Mouse (Mus musculus): Measurements from ENCODE around the gene Elmod3.

Gene Elmod3

DNA sequence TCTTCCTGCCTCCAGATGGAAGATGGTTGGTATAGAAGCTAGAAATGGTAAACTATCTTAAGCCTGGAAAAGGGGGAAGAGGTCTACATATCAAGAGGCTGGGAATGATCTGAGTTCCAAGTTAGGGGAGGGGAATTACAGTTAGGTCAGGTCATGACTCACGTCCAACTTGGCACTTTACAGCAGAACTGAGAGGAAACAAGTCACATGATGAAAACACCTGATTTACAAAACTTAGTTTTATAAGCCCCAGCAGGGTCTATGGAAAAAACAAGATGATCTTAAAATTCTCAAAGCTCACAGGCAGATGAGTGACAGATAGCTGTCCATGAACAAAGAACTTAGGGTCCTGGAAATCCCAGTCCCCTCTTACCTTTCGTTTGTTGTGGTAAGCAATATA is 16.9 kb upstream of the Elmod3 start:
- no peak for DNase-seq (ENCODE audit: low read depth, low spot score)

DNA sequence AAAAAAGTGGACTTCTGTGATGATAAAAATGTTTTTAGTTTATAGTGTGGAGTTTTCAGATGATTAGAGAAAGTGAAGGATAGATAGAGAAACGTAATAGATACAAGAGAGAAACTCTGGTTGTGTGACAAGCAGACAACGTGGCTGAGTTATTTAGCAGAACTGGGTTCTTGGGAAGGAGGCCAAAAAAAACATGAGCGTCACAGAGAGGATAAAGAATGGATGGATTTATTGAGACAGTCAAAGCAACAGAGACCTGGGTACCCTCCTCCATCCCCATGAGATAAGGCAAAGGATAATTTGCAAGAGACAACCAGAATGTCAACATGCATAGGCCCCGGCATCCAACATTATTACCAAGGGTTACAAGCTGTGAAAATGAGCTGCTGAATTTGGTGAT is 12.0 kb upstream of the Elmod3 start:
- DNase-seq (ENCODE audit: low read depth, low spot score) = no peak

DNA sequence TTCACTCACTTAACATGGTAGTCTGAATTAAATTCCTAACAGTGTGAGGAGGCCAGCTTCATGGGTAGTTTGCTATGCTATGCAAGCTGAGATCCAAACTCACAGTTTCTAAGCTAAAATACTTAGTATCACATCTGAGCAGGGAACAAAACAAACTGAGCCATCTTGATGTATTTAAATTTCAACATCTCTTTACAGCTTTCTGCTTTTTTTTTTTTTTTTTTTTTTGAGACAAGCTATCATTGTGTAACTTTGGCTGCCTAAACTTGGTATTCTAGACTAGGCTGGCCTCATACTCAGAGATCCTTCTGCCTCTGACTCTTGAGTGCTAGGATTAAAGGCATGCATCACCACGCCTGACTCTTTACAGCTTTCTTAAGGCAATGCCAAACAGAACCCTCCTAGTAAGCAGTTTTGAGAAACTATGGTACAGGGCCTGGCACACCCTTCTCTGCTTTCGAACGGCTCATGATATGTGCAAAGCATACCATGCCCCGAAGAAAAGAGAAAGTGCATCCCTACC is 10.5 kb upstream of the Elmod3 start:
- no peak for DNase-seq (ENCODE audit: low read depth, low spot score)

DNA sequence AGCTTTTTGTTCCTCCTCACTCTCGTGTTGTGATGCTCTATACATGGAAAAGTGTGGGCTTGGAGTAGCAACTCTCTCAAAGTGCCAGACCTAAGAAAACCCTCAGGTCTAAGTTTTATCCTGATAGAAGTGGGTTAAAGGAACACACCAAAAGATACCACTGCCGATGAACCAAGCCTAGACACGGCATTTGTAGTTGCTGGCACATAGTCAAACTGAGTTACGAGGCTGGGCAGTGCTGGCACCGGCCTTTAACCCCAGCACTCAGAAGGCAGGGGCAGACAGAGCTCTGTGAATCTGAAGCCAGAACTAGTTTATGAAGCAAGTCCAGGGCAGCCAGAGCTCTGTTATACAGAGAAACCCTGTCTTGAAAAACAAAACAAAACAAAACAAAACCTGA is 9.5 kb upstream of the Elmod3 start:
- DNase-seq (ENCODE audit: low read depth, low spot score) = no peak

DNA sequence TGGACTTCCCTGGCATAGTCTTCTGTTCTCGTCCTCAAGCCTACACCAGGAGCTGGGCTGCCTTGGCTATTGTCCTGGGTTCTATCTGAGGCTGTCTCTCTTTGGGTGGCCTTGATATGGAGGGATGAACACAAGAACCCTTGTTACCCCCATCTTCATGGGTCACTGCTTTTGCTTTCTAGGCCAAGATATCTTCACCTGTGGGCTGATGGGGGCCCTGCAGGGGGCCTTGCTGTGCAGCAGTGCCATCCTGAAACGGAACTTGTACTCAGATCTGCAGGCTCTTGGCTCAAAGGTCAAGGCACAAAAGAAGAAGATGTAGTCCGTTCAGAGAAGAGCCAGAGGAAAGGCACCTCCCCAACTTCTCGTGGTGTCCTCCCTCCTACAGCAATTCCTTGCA is 8.8 kb upstream of the Elmod3 start:
- DNase-seq (ENCODE audit: low read depth, low spot score) = no peak

DNA sequence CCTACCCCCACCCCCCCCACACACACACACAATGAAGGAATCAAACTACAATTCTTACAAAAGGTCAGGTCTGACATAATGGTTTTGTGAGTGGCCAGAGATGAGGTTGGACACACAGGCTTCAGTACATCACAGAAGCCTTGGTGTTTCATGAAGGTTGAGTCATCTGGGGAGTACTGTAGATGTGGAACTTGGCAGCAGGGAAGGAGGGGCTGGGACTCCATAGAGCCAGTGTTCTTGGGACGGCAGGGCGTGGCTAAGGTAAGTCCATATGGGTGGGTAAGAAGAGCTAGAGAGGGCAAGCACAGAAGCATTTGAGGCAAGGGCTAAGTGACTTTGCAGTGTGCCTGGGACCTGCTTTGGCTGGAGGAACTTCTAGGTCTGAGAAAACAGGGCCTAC is 5.9 kb upstream of the Elmod3 start:
- no peak for DNase-seq (ENCODE audit: low read depth, low spot score)

DNA sequence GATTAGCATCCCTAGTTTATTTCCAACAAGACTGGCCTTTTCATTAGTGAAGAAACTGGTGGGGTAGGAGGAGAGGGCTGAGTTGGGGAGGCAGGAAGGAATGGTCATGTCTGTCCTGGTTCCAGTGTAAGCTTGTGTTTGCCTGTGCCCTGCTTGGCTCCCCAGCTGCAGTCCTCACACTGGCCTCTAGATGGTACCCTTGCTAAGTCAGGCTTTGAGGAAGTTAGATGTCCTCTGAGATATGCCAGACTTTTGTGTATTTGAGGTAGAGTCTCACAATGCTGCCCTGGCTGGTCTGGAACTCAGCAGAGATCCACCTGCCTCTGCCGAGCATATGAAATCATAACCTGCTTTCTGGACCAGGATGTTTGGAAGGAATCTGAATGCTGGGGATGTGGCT is 3.5 kb upstream of the Elmod3 start:
- DNase-seq (ENCODE audit: low read depth, low spot score) = peak; percentile 79

DNA sequence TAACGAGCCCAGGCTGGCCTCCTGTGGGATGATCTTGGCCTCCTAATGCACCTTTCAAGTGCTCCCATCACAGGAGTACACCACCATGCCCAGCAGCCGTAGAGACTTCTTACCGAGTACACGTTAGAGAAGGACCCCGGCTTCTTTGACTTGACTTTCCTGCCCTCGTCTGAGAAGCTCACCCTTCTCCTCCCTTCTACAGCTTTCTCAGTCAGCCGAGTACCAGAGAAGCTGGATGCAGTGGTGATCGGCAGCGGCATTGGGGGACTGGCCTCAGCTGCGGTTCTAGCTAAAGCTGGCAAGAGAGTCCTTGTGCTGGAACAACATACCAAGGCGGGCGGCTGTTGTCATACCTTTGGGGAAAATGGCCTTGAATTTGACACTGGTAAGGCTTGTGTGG is 2.6 kb upstream of the Elmod3 start:
- no peak for DNase-seq (ENCODE audit: low read depth, low spot score)

DNA sequence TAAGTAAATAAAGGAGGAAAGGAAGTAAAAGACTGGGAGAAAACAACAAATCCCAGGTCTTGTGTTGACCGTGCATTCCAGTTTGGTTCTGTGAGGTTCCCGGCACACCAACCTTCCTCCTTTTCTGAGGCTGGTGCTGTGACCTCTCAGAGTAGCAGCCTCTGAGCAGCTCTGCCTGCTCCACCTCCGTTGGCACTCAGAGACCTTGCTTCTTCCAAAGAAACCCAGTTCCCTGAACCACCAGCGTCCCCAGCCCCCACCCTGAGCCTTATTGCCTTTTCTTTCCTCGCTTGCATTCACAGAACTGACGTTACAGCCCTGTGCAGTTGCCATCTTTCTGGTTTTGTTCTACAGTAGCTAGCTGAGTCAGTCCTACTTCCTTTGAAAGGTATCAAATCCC is 2.0 kb upstream of the Elmod3 start:
- DNase-seq (ENCODE audit: low read depth, low spot score) = no peak

DNA sequence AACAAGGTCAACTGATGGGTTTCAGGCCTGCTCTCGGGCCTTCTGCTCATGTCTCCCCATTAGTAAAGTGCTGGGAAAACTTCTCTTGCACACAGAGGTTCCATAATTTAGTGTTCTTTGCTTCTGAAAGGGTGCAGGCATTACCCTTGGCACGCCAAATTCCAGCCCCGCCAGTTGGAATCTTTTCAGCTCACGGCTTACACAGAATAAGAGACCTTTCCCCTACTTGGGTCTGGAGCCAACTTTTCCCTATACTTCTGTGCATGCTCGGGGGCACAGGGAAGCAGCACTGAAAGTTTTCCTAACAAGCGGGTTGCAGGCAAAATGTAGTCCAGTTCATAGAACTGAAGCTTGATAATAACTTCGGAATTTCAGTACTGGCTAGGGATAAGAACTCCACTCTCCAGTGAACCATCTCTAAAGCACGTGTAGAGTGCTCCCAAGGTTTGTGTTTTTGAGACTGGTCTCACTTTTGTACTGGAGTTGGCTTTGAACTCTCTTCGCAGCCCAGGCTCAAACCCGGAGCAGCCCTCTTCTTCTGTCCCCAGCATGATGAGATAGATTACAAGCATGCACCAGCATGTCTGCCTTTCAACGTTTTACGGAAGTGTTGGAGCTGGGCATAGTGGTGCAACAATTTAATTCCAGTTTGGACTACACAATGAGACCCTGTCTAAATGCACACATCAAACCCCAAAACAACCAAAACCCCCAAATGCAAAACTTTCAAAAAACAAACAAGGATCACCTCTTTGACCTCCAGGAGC is 761 bp upstream of the Elmod3 start:
- no peak for DNase-seq (ENCODE audit: low read depth, low spot score)

DNA sequence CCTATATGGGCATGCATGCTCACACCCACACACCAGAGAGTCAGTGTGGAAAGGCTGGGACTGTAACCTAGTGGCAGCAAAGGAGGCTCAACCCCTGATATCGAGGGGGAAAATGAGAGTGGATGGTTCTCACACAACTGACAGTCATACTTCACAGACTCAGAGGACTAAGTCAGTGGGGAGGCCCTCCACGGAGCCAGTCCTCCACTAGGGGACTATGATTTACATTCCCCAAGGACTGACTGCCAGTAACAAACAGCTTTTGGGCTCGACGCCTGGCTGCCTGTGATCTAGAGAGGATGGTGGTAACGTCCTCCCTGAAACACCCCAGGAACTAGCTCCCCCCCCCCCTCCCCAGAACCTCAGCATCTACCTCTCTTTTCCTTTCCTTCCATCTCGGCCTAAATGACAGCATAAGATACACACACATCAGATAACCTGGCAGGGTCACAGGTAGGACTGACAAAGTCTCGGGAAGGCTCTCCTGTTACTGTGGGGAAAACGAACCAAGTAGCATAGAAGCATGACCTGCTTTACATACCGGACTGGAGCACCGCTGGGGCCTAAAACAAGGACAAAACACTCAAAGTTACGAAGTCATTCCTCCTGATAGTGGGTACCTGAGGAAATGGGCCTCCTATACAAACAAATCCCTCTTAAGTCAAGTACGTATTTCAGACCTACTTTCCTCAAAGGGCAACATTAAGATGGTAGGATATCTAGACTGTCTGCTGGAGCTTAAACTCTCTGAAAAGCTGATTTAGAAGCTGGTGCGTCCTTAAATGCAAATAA is 934 bp downstream of the Elmod3 start:
- DNase-seq (ENCODE audit: low read depth, low spot score) = peak; percentile 36

DNA sequence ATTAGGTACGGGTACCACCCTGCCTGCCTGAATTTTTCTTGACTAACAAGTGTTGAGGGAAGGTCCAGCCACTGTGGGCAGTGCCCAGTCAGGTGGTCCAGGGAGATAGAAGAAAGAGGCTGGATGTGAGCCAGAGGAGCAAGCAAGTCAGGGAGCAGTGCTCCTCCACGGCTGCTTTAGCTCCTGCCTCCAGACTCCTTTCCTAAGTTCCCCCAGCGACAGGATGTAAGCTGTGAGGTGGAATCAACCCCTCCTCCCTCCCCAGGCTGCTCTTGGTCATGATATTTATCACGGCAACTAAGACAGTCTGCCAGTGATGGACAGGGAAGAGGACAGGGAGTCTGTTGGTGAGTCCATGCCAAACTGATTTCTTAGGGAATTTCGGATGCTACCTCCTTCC is 4.3 kb downstream of the Elmod3 start:
- DNase-seq (ENCODE audit: low read depth, low spot score) = no peak

DNA sequence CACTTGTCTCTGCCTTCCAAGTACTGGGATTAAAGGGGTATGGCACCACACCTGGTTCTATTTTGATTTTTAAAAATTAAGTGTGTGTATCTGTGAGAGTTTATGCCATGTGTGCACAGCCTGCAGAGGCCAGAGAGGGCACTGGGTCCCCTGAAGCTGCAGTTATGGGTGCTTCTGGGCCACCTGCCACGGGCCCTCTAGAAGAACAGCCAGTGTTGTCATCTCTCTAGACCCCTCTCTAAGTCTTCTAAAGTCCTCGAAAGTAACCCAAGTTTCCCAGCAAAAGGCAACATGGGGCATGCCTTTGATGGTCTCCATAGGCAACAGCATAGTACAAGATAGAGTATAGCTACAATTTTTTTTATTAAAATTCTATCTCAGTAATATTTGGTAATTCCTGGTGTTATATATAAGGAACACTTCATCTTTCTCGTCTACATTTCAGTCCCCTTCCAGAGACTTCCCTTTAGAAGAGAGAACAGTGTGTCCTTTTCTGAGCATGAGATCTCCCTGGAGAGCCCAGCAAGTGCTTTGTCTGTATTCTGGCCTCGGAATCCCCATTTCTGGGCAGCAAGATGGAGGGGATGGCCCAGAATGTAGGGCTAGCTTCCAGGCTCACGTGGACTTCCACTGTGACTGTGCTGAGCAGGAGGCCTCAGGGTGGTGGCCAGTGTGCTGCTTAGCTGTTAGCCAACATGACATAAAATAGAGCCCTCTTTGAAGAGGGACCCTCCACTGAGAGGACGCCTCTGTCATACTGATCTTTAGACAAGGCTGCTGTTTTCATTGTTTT is 5.0 kb downstream of the Elmod3 start:
- DNase-seq (ENCODE audit: low read depth, low spot score) = peak; percentile 10

DNA sequence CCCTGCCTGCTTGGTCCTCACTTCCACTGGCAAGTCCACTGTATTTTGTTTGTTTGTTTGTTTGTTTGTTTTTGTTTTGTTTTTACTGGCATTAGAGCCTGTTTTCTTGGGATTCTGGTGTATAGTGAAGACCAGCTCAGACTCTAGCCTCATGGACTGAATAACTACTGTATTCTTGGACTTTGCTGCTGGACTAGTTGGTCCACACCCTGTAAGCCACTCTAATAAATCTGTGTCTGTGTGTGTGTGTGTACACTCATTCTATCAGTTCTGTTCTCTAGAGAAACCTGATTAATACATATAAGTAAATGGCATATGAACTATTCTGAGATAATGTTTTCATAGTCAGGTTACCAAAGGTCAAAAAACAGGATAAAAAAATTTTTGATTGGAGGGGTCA is 8.1 kb downstream of the Elmod3 start:
- DNase-seq (ENCODE audit: low read depth, low spot score) = no peak

DNA sequence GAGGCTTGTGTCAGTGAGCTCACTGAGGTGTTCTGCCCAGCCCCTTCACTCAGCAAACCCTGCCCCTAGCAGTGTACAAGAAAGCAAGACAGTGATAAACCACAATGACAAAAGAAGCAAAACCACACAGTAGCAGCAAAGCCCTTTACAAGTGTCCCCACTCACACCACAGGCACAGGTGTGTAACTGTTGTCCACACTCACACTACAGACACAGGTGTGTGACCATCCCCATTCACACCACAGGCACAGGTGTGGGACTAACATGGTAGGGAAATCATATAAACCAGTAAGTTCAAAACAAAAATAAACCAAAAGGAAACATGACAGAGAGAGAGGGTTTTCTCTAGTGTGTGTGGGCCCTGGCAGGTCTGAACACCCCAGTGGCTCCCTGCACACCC is 9.9 kb downstream of the Elmod3 start:
- no peak for DNase-seq (ENCODE audit: low read depth, low spot score)

DNA sequence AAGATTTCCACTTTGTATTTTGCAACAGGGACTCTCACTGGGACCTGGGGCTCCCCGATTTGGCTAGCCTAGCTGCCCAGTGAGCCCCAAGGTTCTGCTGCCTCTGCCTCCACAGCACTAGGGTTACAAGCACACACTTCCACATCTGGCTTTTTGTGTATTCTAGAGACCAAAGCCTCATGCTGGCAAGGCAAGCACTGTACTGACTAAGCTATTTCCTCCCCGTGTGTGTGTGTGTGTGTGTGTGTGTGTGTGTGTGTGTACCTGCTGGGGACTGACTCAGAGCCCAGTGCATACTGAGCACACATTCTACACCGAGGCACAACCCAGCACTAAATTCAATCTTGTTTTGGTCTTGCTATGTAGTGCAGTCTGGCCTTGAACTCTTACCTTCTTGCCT is 11.5 kb downstream of the Elmod3 start:
- no peak for DNase-seq (ENCODE audit: low read depth, low spot score)

DNA sequence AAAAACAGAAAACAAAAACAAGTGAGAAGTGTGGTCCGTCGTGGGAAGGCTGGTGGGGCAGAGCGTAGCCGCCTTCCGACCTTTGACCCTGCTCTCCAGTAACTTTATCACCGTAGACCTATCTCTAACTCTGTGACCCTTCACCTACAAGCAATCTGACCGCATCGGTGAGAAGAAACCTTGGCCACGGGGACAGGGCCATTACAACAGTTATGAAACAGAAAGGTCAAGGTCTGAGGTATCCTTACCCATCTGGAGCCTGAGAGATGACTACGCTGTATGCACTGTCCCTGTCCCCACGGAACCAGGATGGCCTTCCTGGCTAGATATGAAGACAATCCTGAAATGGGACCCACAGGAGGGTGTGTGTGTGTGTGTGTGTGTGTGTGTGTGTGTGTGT is 14.1 kb downstream of the Elmod3 start:
- no peak for DNase-seq (ENCODE audit: low read depth, low spot score)

DNA sequence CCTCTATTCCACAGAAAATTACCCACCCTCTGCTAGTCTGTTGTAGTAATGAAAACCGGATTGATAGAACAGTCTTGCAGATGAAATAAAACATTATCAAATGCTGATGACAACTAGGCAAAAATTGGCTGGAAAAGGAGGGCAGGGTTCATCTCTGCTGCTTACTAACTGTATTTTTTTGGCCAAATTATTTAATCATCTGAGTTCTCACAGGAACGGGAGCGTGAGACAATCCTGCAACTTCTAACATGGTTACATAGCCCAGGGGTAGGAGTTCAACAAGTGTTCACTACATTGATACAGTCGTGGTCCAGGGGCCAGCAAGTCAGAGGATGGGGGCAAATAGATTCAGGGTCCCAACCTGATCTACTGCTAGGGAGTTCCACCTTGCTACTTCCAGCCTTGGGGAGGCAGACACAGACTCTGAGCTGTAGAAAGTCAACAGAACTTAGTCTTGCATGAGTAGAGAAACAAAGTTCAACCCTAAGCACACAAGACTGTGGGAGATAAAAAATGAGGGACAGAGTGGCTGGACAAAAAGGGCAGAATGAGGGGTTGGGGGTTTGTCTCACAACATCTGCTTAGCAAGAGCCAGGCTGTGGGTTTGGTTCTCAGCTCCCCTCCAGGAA is 14.9 kb downstream of the Elmod3 start:
- no peak for DNase-seq (ENCODE audit: low read depth, low spot score)

DNA sequence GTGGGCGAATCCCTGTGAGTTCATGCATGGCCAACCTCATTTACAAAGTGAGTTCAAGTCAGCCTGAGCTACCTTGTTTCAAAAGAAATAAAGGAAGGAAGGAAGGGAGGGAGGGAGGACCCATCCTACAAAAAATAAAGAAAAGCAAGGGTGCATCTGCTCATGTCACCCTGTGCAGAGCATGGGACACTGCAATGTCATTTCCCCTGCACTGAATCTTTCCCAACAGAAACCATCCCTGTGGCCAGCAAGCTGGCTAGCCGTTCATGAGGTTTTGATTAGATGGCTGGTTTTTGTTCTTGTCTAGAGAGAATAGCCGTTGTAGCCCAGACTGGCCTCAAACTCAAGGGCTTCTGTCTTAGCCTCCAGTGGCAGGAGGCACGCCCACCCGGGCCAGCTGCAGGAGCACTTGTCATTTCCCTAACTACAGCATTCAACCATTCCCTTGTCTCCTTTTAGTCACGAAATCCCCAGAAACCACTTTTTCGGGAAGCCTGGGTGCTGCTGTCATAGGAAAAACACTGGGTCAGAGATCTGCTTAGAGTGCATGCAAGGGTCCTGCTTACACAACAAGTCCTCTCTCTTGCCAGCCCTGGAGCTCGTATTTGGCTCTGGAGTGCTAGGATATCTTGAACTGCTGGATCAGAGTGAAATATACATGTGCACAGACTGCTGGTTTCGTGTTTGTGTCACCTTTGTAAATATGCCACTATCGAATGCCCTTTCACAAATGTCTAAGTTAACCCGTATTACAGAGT is 16.4 kb downstream of the Elmod3 start:
- DNase-seq (ENCODE audit: low read depth, low spot score) = no peak

DNA sequence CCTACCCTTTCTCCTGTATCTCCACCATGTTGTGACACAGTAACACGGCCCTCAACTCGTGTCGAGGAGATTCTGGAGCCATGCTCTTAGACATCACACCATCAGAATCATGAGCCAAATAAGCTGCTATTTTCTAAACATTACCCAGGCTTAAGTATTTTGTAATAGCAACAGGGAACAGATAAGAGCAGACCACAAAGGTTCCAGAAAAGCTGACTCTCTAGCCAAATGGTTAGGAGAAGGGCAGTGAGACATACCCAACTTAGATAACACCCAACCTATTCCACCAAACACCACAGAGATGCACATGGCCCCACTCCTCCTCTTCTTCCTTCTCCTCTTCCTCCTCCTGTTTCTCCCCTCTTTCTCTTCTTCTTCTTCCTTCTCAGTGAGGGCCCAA is 22.2 kb downstream of the Elmod3 start:
- DNase-seq (ENCODE audit: low read depth, low spot score) = no peak

DNA sequence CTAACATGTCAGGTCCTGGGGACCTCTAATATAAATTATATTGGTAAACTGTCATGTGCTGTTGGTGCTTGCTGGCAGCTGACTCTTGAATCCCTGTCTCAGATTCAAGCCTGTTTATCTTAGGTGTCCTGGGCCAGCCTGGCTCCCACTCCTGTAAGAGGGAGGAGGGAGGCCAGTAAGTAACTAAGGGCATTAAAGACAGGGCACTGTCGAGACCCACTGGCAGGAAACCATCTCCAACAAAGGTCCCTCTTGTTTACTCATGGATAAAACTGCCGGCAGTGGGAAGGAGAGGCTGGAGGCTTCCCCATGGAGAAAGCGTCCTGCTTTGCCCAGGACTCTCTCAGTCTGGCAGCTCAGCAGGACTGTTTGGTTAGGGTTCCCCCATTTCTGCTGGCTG is 26.4 kb downstream of the Elmod3 start:
- DNase-seq (ENCODE audit: low read depth, low spot score) = no peak

All from brain, adult 2 months (tissue).